Mouse (Mus musculus): ENCODE measurements around the gene Cryba1. TPM values are rescaled to one million over a fixed set of nuclear protein-coding genes. Genes with fewer than 3 reads are reported as not detected.

Gene Cryba1
- polyA plus RNA-seq, 2 experiments, result not detected

- DNase-seq (ENCODE audit: low read depth in 3 of 3, low spot score in 3 of 3) (peak in 2 of 3 experiments; percentile 27 to 28), ATAC-seq (ENCODE audit: insufficient read depth) (peak; percentile 40)
- H3K4me3 ChIP-seq (ENCODE audit: insufficient read depth in 1 of 2, low read depth in 2 of 2, low read length in 2 of 2), result peak overlapping the region; percentile 82 to 96
- H3K9me3 ChIP-seq (ENCODE audit: control insufficient read depth, low read length), result no peaks in the 10 kb centered on the region
- WGBS (ENCODE audit: insufficient replicate concordance), result 0% methylated on average over 27 of the region's 30 CpGs
- H3K27ac ChIP-seq, result peak overlapping the region; percentile 66
- H3K4me2 ChIP-seq (ENCODE audit: low read depth), result peak overlapping the region; percentile 76
- H3K36me3 ChIP-seq (replicated peaks; ENCODE audit: control insufficient read depth, insufficient read depth, low read depth), result peaks cover 5% of the 10 kb centered on the region
- peak overlapping the region; percentile 98 for H3K9ac ChIP-seq (replicated peaks)
- peaks cover 2% of the 10 kb centered on the region in 2 experiments; a peak in 3 of 4 replicates for H3K4me1 ChIP-seq (replicated peaks; ENCODE audit: control insufficient read depth in 2 of 2, insufficient read depth in 2 of 2, low read length in 1 of 2)
- H3K27me3 ChIP-seq (ENCODE audit: control insufficient read depth, insufficient read depth, low read length), result no peaks in the 10 kb centered on the region
- no peak for TF ChIP-seq EP300 (IDR thresholded peaks at IDR 0.05; ENCODE audit: low read depth)
- TF ChIP-seq CTCF (IDR thresholded peaks at IDR 0.05; ENCODE audit: low read depth), result no peak
Measured at GRCm38 (mm10) chr11:77686346-77686840, 38.7 kb downstream of the Cryba1 start.

GRCm38 (mm10) chr11:77685383-77686265 is 39.5 kb downstream of the Cryba1 start, which contains the start of gene Nufip2:
Gene Nufip2, plus strand, starts transcription at chr11:77686155.
- H3K4me3 ChIP-seq (ENCODE audit: insufficient read depth in 1 of 2, low read depth in 2 of 2, low read length in 2 of 2), result peak within 1 kb of the TSS; percentile 84 to 96
- H3K9ac ChIP-seq (replicated peaks), result peak within 1 kb of the TSS; percentile 98
- peak within 1 kb of the TSS; percentile 76 for H3K4me2 ChIP-seq (ENCODE audit: low read depth)
- peaks cover 2% of the 10 kb centered on the region in 2 experiments; a peak in 3 of 4 replicates for H3K4me1 ChIP-seq (replicated peaks; ENCODE audit: control insufficient read depth in 2 of 2, insufficient read depth in 2 of 2, low read length in 1 of 2)
- DNase-seq (ENCODE audit: low read depth in 3 of 3, low spot score in 3 of 3) (peak; percentile 97 to 98 (median 97)), ATAC-seq (ENCODE audit: insufficient read depth) (peak; percentile 95)
- H3K27ac ChIP-seq, result peak within 1 kb of the TSS; percentile 93
- peaks cover under 1% of the 10 kb centered on the region; the same call in 1 of the 2 replicates for H3K36me3 ChIP-seq (replicated peaks; ENCODE audit: control insufficient read depth, insufficient read depth, low read depth)
- H3K9me3 ChIP-seq (ENCODE audit: control insufficient read depth, low read length), result no peaks in the 10 kb centered on the region
- WGBS (ENCODE audit: insufficient replicate concordance), result under 1% methylated on average over 38 of the region's 38 CpGs
- TF ChIP-seq EP300 (IDR thresholded peaks at IDR 0.05; ENCODE audit: low read depth) (no peak), CTCF (IDR thresholded peaks at IDR 0.05; ENCODE audit: low read depth) (no peak; the same call in 1 of the 2 replicates)
- H3K27me3 ChIP-seq (ENCODE audit: control insufficient read depth, insufficient read depth, low read length), result no peaks in the 10 kb centered on the region

- Histone ChIP-seq H3K9ac (replicated peaks) (no peak overlapping the region), H3K4me3 (ENCODE audit: insufficient read depth in 1 of 2, low read depth in 2 of 2, low read length in 2 of 2) (no peak overlapping the region), H3K36me3 (replicated peaks; ENCODE audit: control insufficient read depth, insufficient read depth, low read depth) (no peaks in the 10 kb centered on the region), H3K4me2 (ENCODE audit: low read depth) (peak overlapping the region; percentile 76), H3K27ac (no peak overlapping the region), H3K4me1 (replicated peaks; ENCODE audit: control insufficient read depth in 2 of 2, insufficient read depth in 2 of 2, low read length in 1 of 2) (peaks cover 2% of the 10 kb centered on the region in 2 experiments; a peak in 3 of 4 replicates), H3K9me3 (ENCODE audit: control insufficient read depth, low read length) (no peaks in the 10 kb centered on the region), H3K27me3 (ENCODE audit: control insufficient read depth, insufficient read depth, low read length) (no peaks in the 10 kb centered on the region)
- TF ChIP-seq EP300 (IDR thresholded peaks at IDR 0.05; ENCODE audit: low read depth) (no peak), CTCF (IDR thresholded peaks at IDR 0.05; ENCODE audit: low read depth) (no peak)
- ATAC-seq (ENCODE audit: insufficient read depth) (no peak), DNase-seq (ENCODE audit: low read depth in 3 of 3, low spot score in 3 of 3) (no peak)
- WGBS (ENCODE audit: insufficient replicate concordance), result 40% methylated on average over 2 of the region's 2 CpGs
Measured at GRCm38 (mm10) chr11:77684896-77685295, 40.2 kb downstream of the Cryba1 start.

DNA sequence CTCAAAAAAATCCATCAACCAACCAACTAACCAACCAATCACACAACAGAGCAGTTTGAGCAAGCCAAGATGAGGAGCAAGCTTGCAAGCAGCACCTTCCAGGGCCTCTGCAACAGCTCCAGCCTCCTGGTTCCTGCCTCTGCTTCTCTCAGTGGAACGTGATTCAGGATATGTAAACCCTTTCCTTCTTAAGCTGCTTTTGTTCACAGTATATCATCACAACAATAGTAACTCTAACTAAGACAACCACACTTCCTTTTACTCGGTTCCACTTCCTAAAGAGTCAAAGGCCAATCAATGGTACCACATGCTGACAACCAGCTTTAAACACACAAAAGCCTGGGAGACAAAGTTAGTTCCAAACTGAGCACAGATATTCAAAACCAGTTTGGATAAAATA is 45.1 kb downstream of the Cryba1 start:
- ATAC-seq (ENCODE audit: insufficient read depth) (no peak), DNase-seq (ENCODE audit: low read depth in 3 of 3, low spot score in 3 of 3) (no peak)
- WGBS (ENCODE audit: insufficient replicate concordance), result 30% methylated on average over 2 of the region's 2 CpGs
- H3K4me3 ChIP-seq (ENCODE audit: insufficient read depth in 1 of 2, low read depth in 2 of 2, low read length in 2 of 2), result no peak overlapping the region
- no peak overlapping the region for H3K27ac ChIP-seq
- H3K9me3 ChIP-seq (ENCODE audit: control insufficient read depth, low read length), result no peaks in the 10 kb centered on the region
- H3K36me3 ChIP-seq (replicated peaks; ENCODE audit: control insufficient read depth, insufficient read depth, low read depth), result no peaks in the 10 kb centered on the region
- H3K4me1 ChIP-seq (replicated peaks; ENCODE audit: control insufficient read depth in 2 of 2, insufficient read depth in 2 of 2, low read length in 1 of 2), result peaks cover 0 to 2% of the 10 kb centered on the region in 2 experiments; a peak in 3 of 4 replicates
- no peaks in the 10 kb centered on the region for H3K27me3 ChIP-seq (ENCODE audit: control insufficient read depth, insufficient read depth, low read length)
- H3K9ac ChIP-seq (replicated peaks), result no peak overlapping the region
- TF ChIP-seq CTCF (IDR thresholded peaks at IDR 0.05; ENCODE audit: low read depth) (no peak), EP300 (IDR thresholded peaks at IDR 0.05; ENCODE audit: low read depth) (no peak)
- H3K4me2 ChIP-seq (ENCODE audit: low read depth), result no peak overlapping the region

- H3K9ac ChIP-seq (replicated peaks), result no peak overlapping the region
- H3K9me3 ChIP-seq (ENCODE audit: control insufficient read depth, low read length), result no peaks in the 10 kb centered on the region; the same call in 1 of the 2 replicates
- H3K27ac ChIP-seq, result no peak overlapping the region
- DNase-seq (ENCODE audit: low read depth in 3 of 3, low spot score in 3 of 3), result peak in 2 of 3 experiments; percentile 10 to 12
- no peaks in the 10 kb centered on the region for H3K36me3 ChIP-seq (replicated peaks; ENCODE audit: control insufficient read depth, insufficient read depth, low read depth)
- H3K27me3 ChIP-seq (ENCODE audit: control insufficient read depth, insufficient read depth, low read length), result no peaks in the 10 kb centered on the region
- TF ChIP-seq EP300 (IDR thresholded peaks at IDR 0.05; ENCODE audit: low read depth), result no peak
- peak; percentile 72 for TF ChIP-seq CTCF (IDR thresholded peaks at IDR 0.05; ENCODE audit: low read depth)
- no peaks in the 10 kb centered on the region for H3K4me1 ChIP-seq (replicated peaks; ENCODE audit: control insufficient read depth in 2 of 2, insufficient read depth in 2 of 2, low read length in 1 of 2)
- no peak for ATAC-seq (ENCODE audit: insufficient read depth)
- H3K4me2 ChIP-seq (ENCODE audit: low read depth), result no peak overlapping the region
- no peak overlapping the region for H3K4me3 ChIP-seq (ENCODE audit: insufficient read depth in 1 of 2, low read depth in 2 of 2, low read length in 2 of 2)
- WGBS (ENCODE audit: insufficient replicate concordance), result 57% methylated on average over 4 of the region's 4 CpGs
Measured at GRCm38 (mm10) chr11:77673428-77673991, 51.6 kb downstream of the Cryba1 start.

All from liver, embryonic 14.5 days (tissue).